Mouse (Mus musculus) neural tube, embryonic 11.5 days (tissue): ENCODE data around the gene Il22ra2. TPM values are rescaled to one million over a fixed set of nuclear protein-coding genes. Genes with fewer than 3 reads are reported as not detected.

Source experiments
- ATAC-seq: fragments of 200-750 bp; cut with Nextera tagmentation; 2 replicates; pipeline ENCODE4 v1.8.0; 2017; ENCODE audit warnings: moderate number of reproducible peaks, mild to moderate bottlenecking, moderate TSS enrichment, moderate library complexity; ENCODE audit not compliant: insufficient read depth, low FRiP score, low TSS enrichment
- DNase-seq: peaks from one replicate; pipeline ENCODE4 v3.0.0-alpha.2; 2015; ENCODE audit warnings: low spot score
- H3K27ac ChIP-seq: fragments of 300-500 bp; sonication (generic); 2 replicates; pipeline ENCODE4 v1.5.1; 2014; ENCODE audit warnings: low read depth, mild to moderate bottlenecking, low read length
- H3K27me3 ChIP-seq: fragments of 300-500 bp; sonication (generic); 2 replicates; pipeline ENCODE4 v1.6.1; 2014; ENCODE audit warnings: mild to moderate bottlenecking, low read length, mixed read lengths; ENCODE audit not compliant: control insufficient read depth, insufficient read depth
- H3K36me3 ChIP-seq: fragments of 300-500 bp; sonication (generic); 2 replicates; pipeline ENCODE4 v1.6.1; 2014; ENCODE audit warnings: mild to moderate bottlenecking, low read length, moderate library complexity, mixed read lengths; ENCODE audit not compliant: control insufficient read depth, insufficient read depth
- H3K4me1 ChIP-seq: fragments of 300-500 bp; sonication (generic); 2 replicates; pipeline ENCODE4 v1.6.1; 2014; ENCODE audit warnings: low read length, mixed read lengths; ENCODE audit not compliant: control insufficient read depth, insufficient read depth
- H3K4me2 ChIP-seq: fragments of 300-500 bp; sonication (generic); 2 replicates; pipeline ENCODE4 v1.6.1; 2014; ENCODE audit warnings: low read depth, mild to moderate bottlenecking, moderate library complexity
- H3K4me3 ChIP-seq: fragments of 300-500 bp; sonication (generic); 2 replicates; pipeline ENCODE4 v1.5.1; 2014; ENCODE audit warnings: low read depth, low read length
- H3K9ac ChIP-seq: fragments of 300-500 bp; sonication (generic); 2 replicates; pipeline ENCODE4 v1.6.1; 2014; ENCODE audit warnings: mild to moderate bottlenecking, low read length
- H3K9me3 ChIP-seq: fragments of 300-500 bp; sonication (generic); 2 replicates; pipeline ENCODE4 v1.6.1; 2016; ENCODE audit warnings: low read length; ENCODE audit not compliant: control insufficient read depth
- whole genome bisulfite sequencing: fragments of 180-500 bp; shearing (Covaris S2); extraction: QIAGEN DNeasy Blood & Tissue Kit; methylation state at CpG from one replicate; pipeline ENCODE4 v1.1.7; 2014; 5-methylcytosine and 5-hydroxymethylcytosine counted together
- polyA plus RNA-seq: library from polyadenylated mRNA; unstranded; fragments of >200 nt; fragmentation: Nextera tagmentation; extraction: Ambion mirVana; gene quantifications from 2 replicates; pipeline ENCODE4 v1.2.1, GENCODE M21; 2014

Il22ra2 gene
- polyA plus RNA-seq, 1 experiment from 2014 or later = not detected

GRCm38 (mm10) chr10:19659953-19660352, 38.2 kb downstream of the Il22ra2 start:
- ATAC-seq = no peak

GRCm38 (mm10) chr10:19668973-19669372, 47.2 kb downstream of the Il22ra2 start:
- ATAC-seq = no peak
- no peak for DNase-seq
- no peak overlapping the region for H3K4me2 ChIP-seq
- no peak overlapping the region for H3K27ac ChIP-seq
- H3K9me3 ChIP-seq = no peaks in the 10 kb centered on the region
- no peaks in the 10 kb centered on the region for H3K4me1 ChIP-seq
- H3K4me3 ChIP-seq = no peak overlapping the region
- H3K36me3 ChIP-seq = no peaks in the 10 kb centered on the region
- WGBS = 94% methylated on average over 5 of the region's 5 CpGs
- no peak overlapping the region for H3K9ac ChIP-seq
- H3K27me3 ChIP-seq = no peaks in the 10 kb centered on the region

More at GRCm38 (mm10) chr10:19659953-19660352, 38.2 kb downstream of the Il22ra2 start:
- H3K27me3 ChIP-seq = no peaks in the 10 kb centered on the region
- H3K9ac ChIP-seq = no peak overlapping the region
- no peak overlapping the region for H3K4me2 ChIP-seq
- no peaks in the 10 kb centered on the region for H3K9me3 ChIP-seq
- H3K4me3 ChIP-seq = no peak overlapping the region
- H3K4me1 ChIP-seq = no peaks in the 10 kb centered on the region
- DNase-seq = no peak
- H3K27ac ChIP-seq = no peak overlapping the region
- H3K36me3 ChIP-seq = no peaks in the 10 kb centered on the region
- WGBS = 89% methylated on average over 5 of the region's 5 CpGs

- H3K4me1 ChIP-seq = no peaks in the 10 kb centered on the region
- no peak overlapping the region for H3K4me3 ChIP-seq
- no peaks in the 10 kb centered on the region for H3K9me3 ChIP-seq
- no peak overlapping the region for H3K27ac ChIP-seq
- no peaks in the 10 kb centered on the region for H3K27me3 ChIP-seq
- DNase-seq (no peak), ATAC-seq (no peak)
- no peaks in the 10 kb centered on the region for H3K36me3 ChIP-seq
- H3K9ac ChIP-seq = no peak overlapping the region
- H3K4me2 ChIP-seq = no peak overlapping the region
Measured at GRCm38 (mm10) chr10:19672015-19672414, 50.2 kb downstream of the Il22ra2 start.

GRCm38 (mm10) chr10:19673146-19673545, 51.3 kb downstream of the Il22ra2 start:
- Histone ChIP-seq H3K4me3 (no peak overlapping the region), H3K4me2 (no peak overlapping the region), H3K27me3 (no peaks in the 10 kb centered on the region), H3K9me3 (no peaks in the 10 kb centered on the region), H3K36me3 (no peaks in the 10 kb centered on the region), H3K27ac (no peak overlapping the region), H3K9ac (no peak overlapping the region), H3K4me1 (no peaks in the 10 kb centered on the region)
- no peak for ATAC-seq
- DNase-seq = no peak
- WGBS = 86% methylated on average over 1 of the region's 1 CpGs

Other genes with a start within 250 kb of the Il22ra2 start
- gene Ifngr1, start 30.0 kb upstream of the Il22ra2 start, polyA plus RNA-seq = 32.2 and 34.3 TPM in 2 replicates
- not detected in 2 replicates for gene Il20ra, start 90.6 kb downstream of the Il22ra2 start, polyA plus RNA-seq
- gene Slc35d3, start 229.5 kb downstream of the Il22ra2 start, polyA plus RNA-seq = 0.66 and 0.78 TPM in 2 replicates